Mouse (Mus musculus): ENCODE measurements around the gene Gopc. TPM values are rescaled to one million over a fixed set of nuclear protein-coding genes. Genes with fewer than 3 reads are reported as not detected.
"Not testable (repeated sequence)": the region's sequence is repeated elsewhere in the genome, so short reads cannot be mapped to it uniquely, and the experiment has no call there.

Gene Gopc
- polyA plus RNA-seq, 1 experiment from 2014 or later = 16.2 TPM

GRCm38 (mm10) chr10:52304574-52304973, 77.3 kb downstream of the Gopc start:
- Histone ChIP-seq H3K36me3 (ENCODE audit: control insufficient read depth, insufficient read depth, low read length) (no peaks in the 10 kb centered on the region), H3K27me3 (ENCODE audit: control insufficient read depth, insufficient read depth, low read length) (no peaks in the 10 kb centered on the region)
- WGBS = 84% methylated on average over 7 of the region's 7 CpGs

GRCm38 (mm10) chr10:52302271-52302670, 79.7 kb downstream of the Gopc start:
- H3K9ac ChIP-seq (ENCODE audit: low read length) = no peak overlapping the region
- no peaks in the 10 kb centered on the region for H3K9me3 ChIP-seq (ENCODE audit: control insufficient read depth, low read length)
- H3K4me2 ChIP-seq (ENCODE audit: low read depth, severe bottlenecking) = no peak overlapping the region
- no peaks in the 10 kb centered on the region for H3K36me3 ChIP-seq (ENCODE audit: control insufficient read depth, insufficient read depth, low read length)
- DNase-seq (ENCODE audit: low spot score) = no peak
- H3K27ac ChIP-seq (replicated peaks; ENCODE audit: low read depth, low read length) = no peak overlapping the region
- ATAC-seq (ENCODE audit: insufficient number of reproducible peaks, low FRiP score, low TSS enrichment, low read depth) = no peak
- no peak overlapping the region for H3K4me3 ChIP-seq (ENCODE audit: low read depth, low read length)
- H3K27me3 ChIP-seq (ENCODE audit: control insufficient read depth, insufficient read depth, low read length) = no peaks in the 10 kb centered on the region
- H3K4me1 ChIP-seq (ENCODE audit: control insufficient read depth, insufficient read depth, low read length) = no peaks in the 10 kb centered on the region

More at GRCm38 (mm10) chr10:52304574-52304973, 77.3 kb downstream of the Gopc start:
- Histone ChIP-seq H3K27ac (replicated peaks; ENCODE audit: low read depth, low read length) (no peak overlapping the region), H3K4me1 (ENCODE audit: control insufficient read depth, insufficient read depth, low read length) (no peaks in the 10 kb centered on the region), H3K9me3 (ENCODE audit: control insufficient read depth, low read length) (no peaks in the 10 kb centered on the region), H3K4me3 (ENCODE audit: low read depth, low read length) (no peak overlapping the region), H3K4me2 (ENCODE audit: low read depth, severe bottlenecking) (no peak overlapping the region), H3K9ac (ENCODE audit: low read length) (no peak overlapping the region)
- ATAC-seq (ENCODE audit: insufficient number of reproducible peaks, low FRiP score, low TSS enrichment, low read depth) (no peak), DNase-seq (ENCODE audit: low spot score) (no peak)

- Histone ChIP-seq H3K27me3 (ENCODE audit: control insufficient read depth, insufficient read depth, low read length) (no peaks in the 10 kb centered on the region), H3K9ac (ENCODE audit: low read length) (no peak overlapping the region), H3K9me3 (ENCODE audit: control insufficient read depth, low read length) (no peaks in the 10 kb centered on the region), H3K4me3 (ENCODE audit: low read depth, low read length) (no peak overlapping the region), H3K36me3 (ENCODE audit: control insufficient read depth, insufficient read depth, low read length) (no peaks in the 10 kb centered on the region), H3K4me2 (ENCODE audit: low read depth, severe bottlenecking) (no peak overlapping the region), H3K27ac (replicated peaks; ENCODE audit: low read depth, low read length) (no peak overlapping the region), H3K4me1 (ENCODE audit: control insufficient read depth, insufficient read depth, low read length) (no peaks in the 10 kb centered on the region)
- DNase-seq (ENCODE audit: low spot score) (no peak), ATAC-seq (ENCODE audit: insufficient number of reproducible peaks, low FRiP score, low TSS enrichment, low read depth) (no peak)
- 95% methylated on average over 4 of the region's 4 CpGs for WGBS
These were observed 80.2 kb downstream of the Gopc start for GRCm38 (mm10) chr10:52301766-52302165.

GRCm38 (mm10) chr10:52298568-52298967, 83.4 kb downstream of the Gopc start:
- H3K36me3 ChIP-seq (ENCODE audit: control insufficient read depth, insufficient read depth, low read length); H3K4me3 ChIP-seq (ENCODE audit: low read depth, low read length); H3K4me2 ChIP-seq (ENCODE audit: low read depth, severe bottlenecking); H3K27ac ChIP-seq (replicated peaks; ENCODE audit: low read depth, low read length); H3K27me3 ChIP-seq (ENCODE audit: control insufficient read depth, insufficient read depth, low read length); H3K9ac ChIP-seq (ENCODE audit: low read length); ATAC-seq (ENCODE audit: insufficient number of reproducible peaks, low FRiP score, low TSS enrichment, low read depth); H3K4me1 ChIP-seq (ENCODE audit: control insufficient read depth, insufficient read depth, low read length); DNase-seq (ENCODE audit: low spot score); H3K9me3 ChIP-seq (ENCODE audit: control insufficient read depth, low read length): not testable (repeated sequence)

GRCm38 (mm10) chr10:52295934-52296333, 86.0 kb downstream of the Gopc start:
- no peaks in the 10 kb centered on the region for H3K4me1 ChIP-seq (ENCODE audit: control insufficient read depth, insufficient read depth, low read length)
- no peak overlapping the region for H3K4me3 ChIP-seq (ENCODE audit: low read depth, low read length)
- H3K9me3 ChIP-seq (ENCODE audit: control insufficient read depth, low read length) = no peaks in the 10 kb centered on the region
- no peaks in the 10 kb centered on the region for H3K36me3 ChIP-seq (ENCODE audit: control insufficient read depth, insufficient read depth, low read length)
- no peak overlapping the region for H3K4me2 ChIP-seq (ENCODE audit: low read depth, severe bottlenecking)
- ATAC-seq (ENCODE audit: insufficient number of reproducible peaks, low FRiP score, low TSS enrichment, low read depth) (no peak), DNase-seq (ENCODE audit: low spot score) (no peak)
- 89% methylated on average over 2 of the region's 2 CpGs for WGBS
- no peak overlapping the region for H3K9ac ChIP-seq (ENCODE audit: low read length)
- no peak overlapping the region for H3K27ac ChIP-seq (replicated peaks; ENCODE audit: low read depth, low read length)
- no peaks in the 10 kb centered on the region for H3K27me3 ChIP-seq (ENCODE audit: control insufficient read depth, insufficient read depth, low read length)

GRCm38 (mm10) chr10:52293921-52294577, 87.9 kb downstream of the Gopc start:
- ATAC-seq (ENCODE audit: insufficient number of reproducible peaks, low FRiP score, low TSS enrichment, low read depth) (no peak), DNase-seq (ENCODE audit: low spot score) (no peak)
- H3K27me3 ChIP-seq (ENCODE audit: control insufficient read depth, insufficient read depth, low read length) = no peaks in the 10 kb centered on the region
- H3K36me3 ChIP-seq (ENCODE audit: control insufficient read depth, insufficient read depth, low read length) = no peaks in the 10 kb centered on the region
- H3K9ac ChIP-seq (ENCODE audit: low read length) = no peak overlapping the region
- H3K27ac ChIP-seq (replicated peaks; ENCODE audit: low read depth, low read length) = no peak overlapping the region
- H3K4me1 ChIP-seq (ENCODE audit: control insufficient read depth, insufficient read depth, low read length) = no peaks in the 10 kb centered on the region
- H3K9me3 ChIP-seq (ENCODE audit: control insufficient read depth, low read length) = no peaks in the 10 kb centered on the region
- H3K4me3 ChIP-seq (ENCODE audit: low read depth, low read length) = no peak overlapping the region
- WGBS = 92% methylated on average over 4 of the region's 4 CpGs
- H3K4me2 ChIP-seq (ENCODE audit: low read depth, severe bottlenecking) = no peak overlapping the region

- DNase-seq (ENCODE audit: low spot score); ATAC-seq (ENCODE audit: insufficient number of reproducible peaks, low FRiP score, low TSS enrichment, low read depth); H3K4me3 ChIP-seq (ENCODE audit: low read depth, low read length); H3K4me1 ChIP-seq (ENCODE audit: control insufficient read depth, insufficient read depth, low read length); H3K36me3 ChIP-seq (ENCODE audit: control insufficient read depth, insufficient read depth, low read length); H3K27me3 ChIP-seq (ENCODE audit: control insufficient read depth, insufficient read depth, low read length); H3K9me3 ChIP-seq (ENCODE audit: control insufficient read depth, low read length); H3K4me2 ChIP-seq (ENCODE audit: low read depth, severe bottlenecking); H3K9ac ChIP-seq (ENCODE audit: low read length); H3K27ac ChIP-seq (replicated peaks; ENCODE audit: low read depth, low read length): not testable (repeated sequence)
- 67% methylated on average over 1 of the region's 1 CpGs for WGBS
These were observed 89.5 kb downstream of the Gopc start for GRCm38 (mm10) chr10:52292391-52292790.

- Histone ChIP-seq H3K4me2 (ENCODE audit: low read depth, severe bottlenecking) (no peak overlapping the region), H3K27me3 (ENCODE audit: control insufficient read depth, insufficient read depth, low read length) (no peaks in the 10 kb centered on the region), H3K4me1 (ENCODE audit: control insufficient read depth, insufficient read depth, low read length) (no peaks in the 10 kb centered on the region), H3K27ac (replicated peaks; ENCODE audit: low read depth, low read length) (no peak overlapping the region), H3K9me3 (ENCODE audit: control insufficient read depth, low read length) (no peaks in the 10 kb centered on the region), H3K4me3 (ENCODE audit: low read depth, low read length) (no peak overlapping the region), H3K9ac (ENCODE audit: low read length) (no peak overlapping the region), H3K36me3 (ENCODE audit: control insufficient read depth, insufficient read depth, low read length) (no peaks in the 10 kb centered on the region)
- DNase-seq (ENCODE audit: low spot score) = no peak
- ATAC-seq (ENCODE audit: insufficient number of reproducible peaks, low FRiP score, low TSS enrichment, low read depth) = no peak
- WGBS = 84% methylated on average over 3 of the region's 3 CpGs
These were observed 92.7 kb downstream of the Gopc start for GRCm38 (mm10) chr10:52289261-52289660.
